Mouse (Mus musculus) urinary bladder, adult 2 months (tissue): ENCODE measurements around the gene Bex6. TPM values are rescaled to one million over a fixed set of nuclear protein-coding genes. Genes with fewer than 3 reads are reported as not detected.
"Not testable (repeated sequence)": the region's sequence is repeated elsewhere in the genome, so short reads cannot be mapped to it uniquely, and the experiment has no call there.

Experiments
- DNase-seq: peaks from one replicate; pipeline ENCODE4 v3.0.0; 2022; ENCODE audit warnings: low spot score
- polyA plus RNA-seq: library from polyadenylated mRNA; depleted of rRNA; stranded (reverse); fragments of >200 nt; gene quantifications from 2 replicates; pipeline ENCODE4 v1.2.3, GENCODE M21; 2012; rRNA removed

Gene Bex6
- polyA plus RNA-seq, 1 experiment = 0.14 TPM

- no peak for DNase-seq
These were observed 6.2 kb upstream of the Bex6 start for GRCm38 (mm10) chr16:32173401-32173800.

- no peak for DNase-seq
These were observed 5.2 kb upstream of the Bex6 start for GRCm38 (mm10) chr16:32174340-32175005.

GRCm38 (mm10) chr16:32175029-32175428 lies 4.6 kb upstream of the Bex6 start:
- no peak for DNase-seq

GRCm38 (mm10) chr16:32176896-32177686 lies 2.5 kb upstream of the Bex6 start:
- DNase-seq = no peak

GRCm38 (mm10) chr16:32186056-32186455 lies 6.4 kb downstream of the Bex6 start:
- no peak for DNase-seq

GRCm38 (mm10) chr16:32189109-32189508 lies 9.5 kb downstream of the Bex6 start:
- DNase-seq = no peak

GRCm38 (mm10) chr16:32190011-32190441 lies 10.4 kb downstream of the Bex6 start:
- no peak for DNase-seq

GRCm38 (mm10) chr16:32200256-32201003 lies 20.8 kb downstream of the Bex6 start:
- DNase-seq = no peak

GRCm38 (mm10) chr16:32201004-32201325 lies 21.3 kb downstream of the Bex6 start:
- DNase-seq = no peak

GRCm38 (mm10) chr16:32202681-32203080 lies 23.1 kb downstream of the Bex6 start:
- peak; percentile 41 for DNase-seq

GRCm38 (mm10) chr16:32204902-32205301 lies 25.3 kb downstream of the Bex6 start:
- no peak for DNase-seq

GRCm38 (mm10) chr16:32214156-32214555 lies 34.5 kb downstream of the Bex6 start:
- DNase-seq = no peak

- DNase-seq = no peak
These were observed 35.4 kb downstream of the Bex6 start for GRCm38 (mm10) chr16:32214804-32215576.

- DNase-seq = no peak
These were observed 42.2 kb downstream of the Bex6 start for GRCm38 (mm10) chr16:32221803-32222202.

- DNase-seq = no peak
These were observed 42.8 kb downstream of the Bex6 start for GRCm38 (mm10) chr16:32222399-32222798.

- DNase-seq = not testable (repeated sequence)
These were observed 52.4 kb downstream of the Bex6 start for GRCm38 (mm10) chr16:32232050-32232449.

Other genes with a start within 250 kb of the Bex6 start
- gene Pigz, start 246.0 kb upstream of the Bex6 start, polyA plus RNA-seq = 9.9 and 11.3 TPM in 2 replicates
- gene 0610012G03Rik, start 231.3 kb upstream of the Bex6 start, polyA plus RNA-seq = 30.8 and 39.6 TPM in 2 replicates
- 61.1 and 75.7 TPM in 2 replicates for gene Ncbp2, start 231.3 kb upstream of the Bex6 start, polyA plus RNA-seq
- 12.7 and 13.5 TPM in 2 replicates for gene Senp5, start 176.5 kb upstream of the Bex6 start, polyA plus RNA-seq
- gene Pak2, start 100.5 kb upstream of the Bex6 start, polyA plus RNA-seq = 31.4 and 36.0 TPM in 2 replicates
- 58.3 and 74.9 TPM in 2 replicates for gene Pigx, start 80.1 kb upstream of the Bex6 start, polyA plus RNA-seq
- 19.4 and 20.3 TPM in 2 replicates for gene Cep19, start 80.0 kb upstream of the Bex6 start, polyA plus RNA-seq
- gene Nrros, start 14.2 kb upstream of the Bex6 start, polyA plus RNA-seq = 19.4 TPM in 2 replicates
- 6.3 and 7.3 TPM in 2 replicates for gene Fbxo45, start 67.3 kb downstream of the Bex6 start, polyA plus RNA-seq
- gene Wdr53, start 67.4 kb downstream of the Bex6 start, polyA plus RNA-seq = 11.9 and 15.2 TPM in 2 replicates
- gene Smco1, start 91.6 kb downstream of the Bex6 start, polyA plus RNA-seq = not detected in 2 replicates
- gene Rnf168, start 97.6 kb downstream of the Bex6 start, polyA plus RNA-seq = 10.7 and 12.9 TPM in 2 replicates
- gene Ubxn7, start 152.4 kb downstream of the Bex6 start, polyA plus RNA-seq = 12.3 and 13.0 TPM in 2 replicates
- gene Tm4sf19, start 220.7 kb downstream of the Bex6 start, polyA plus RNA-seq = 0.06 and 0.12 TPM in 2 replicates
- gene Tctex1d2, start 239.9 kb downstream of the Bex6 start, polyA plus RNA-seq = 23.9 and 30.5 TPM in 2 replicates